Mouse (Mus musculus): Measurements from ENCODE around the gene Nkx2-1. TPM values are rescaled to one million over a fixed set of nuclear protein-coding genes. Genes with fewer than 3 reads are reported as not detected.

The Nkx2-1 gene
- polyA plus RNA-seq (2012; fragmentation: generic; extraction: Trizol), result not detected

GRCm38 (mm10) chr12:56536884-56537265, at the start of gene Nkx2-1:
TSS of gene Nkx2-1 (minus strand) at chr12:56536908.

Other genes starting within 250 kb of the Nkx2-1 start
- 1 to 10 TPM in 1 of 2 experiments, under 1 TPM in 1; 0.28 to 5.1 TPM for gene Mbip, start 191.0 kb downstream of the Nkx2-1 start, polyA plus RNA-seq (2012; fragmentation: generic; extraction: Trizol)
- not detected for gene Nkx2-9, start 76.4 kb upstream of the Nkx2-1 start, polyA plus RNA-seq (2012; fragmentation: generic; extraction: Trizol)
- gene Pax9, start 154.9 kb upstream of the Nkx2-1 start, polyA plus RNA-seq (2012; fragmentation: generic; extraction: Trizol), result 1 to 10 TPM in 1 of 2 experiments, under 1 TPM in 1; 0.63 to 2.7 TPM